Mouse (Mus musculus): ENCODE data around the gene Apobec2. TPM values are rescaled to one million over a fixed set of nuclear protein-coding genes. Genes with fewer than 3 reads are reported as not detected.

Gene Apobec2
- total RNA-seq, 2 experiments from 2014 or later: 1.3 to 1.9 TPM

GRCm38 (mm10) chr17:48437421-48437911 is 4.7 kb upstream of the Apobec2 start:
- DNase-seq: no peak

DNA sequence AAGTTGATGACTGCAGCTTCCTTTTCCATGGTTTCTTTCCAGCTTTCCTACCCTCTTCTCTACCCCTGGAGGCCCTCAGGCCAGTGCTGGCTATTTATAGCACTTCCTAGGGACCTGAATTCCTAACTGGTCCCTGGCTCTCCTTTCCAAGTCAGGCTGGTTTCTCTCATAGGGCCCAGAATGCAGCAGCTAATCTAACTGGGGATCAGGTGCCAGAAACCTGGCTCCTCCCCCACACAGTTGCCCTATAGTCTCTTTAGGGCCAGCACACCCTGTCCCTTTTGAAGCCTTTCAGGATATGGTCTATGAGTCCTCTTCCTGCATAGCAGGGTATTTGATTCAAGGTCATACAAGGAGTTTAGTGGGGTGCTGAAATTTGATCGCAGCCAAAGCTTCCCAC is 3.8 kb upstream of the Apobec2 start:
- no peak for DNase-seq

- DNase-seq: no peak
Measured at GRCm38 (mm10) chr17:48434479-48434878, 1.7 kb upstream of the Apobec2 start.

DNA sequence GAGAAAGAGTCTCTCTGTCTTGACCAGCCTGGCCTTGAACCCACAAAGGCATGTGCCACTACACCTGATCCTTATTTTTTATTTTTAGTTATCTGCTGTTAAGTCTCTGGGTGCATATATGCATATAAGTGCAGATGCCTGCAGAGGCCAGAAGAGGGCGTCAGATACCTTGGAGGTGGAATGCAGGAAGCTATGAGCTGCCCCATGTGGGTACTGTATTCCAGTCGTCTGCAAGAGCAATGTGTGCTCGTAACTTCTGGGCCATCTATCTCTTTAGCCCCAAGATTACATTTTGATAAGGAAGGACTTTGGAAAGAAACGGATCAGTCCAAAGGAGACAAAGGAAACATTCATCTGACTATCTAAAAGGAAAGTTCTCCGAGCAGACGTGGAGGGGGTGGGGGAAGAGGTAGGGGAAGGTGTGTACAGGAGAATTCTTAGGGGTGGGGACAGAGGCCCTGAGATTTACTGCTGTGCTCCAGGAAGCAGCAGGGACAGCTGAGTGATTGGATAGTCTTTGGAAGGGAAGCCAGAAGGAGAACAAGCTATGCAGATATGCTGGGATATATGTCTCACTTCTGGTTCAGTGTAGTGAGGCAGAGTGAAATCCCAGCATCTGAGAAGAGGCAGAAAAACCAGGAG is 1.1 kb upstream of the Apobec2 start:
- DNase-seq: no peak

DNA sequence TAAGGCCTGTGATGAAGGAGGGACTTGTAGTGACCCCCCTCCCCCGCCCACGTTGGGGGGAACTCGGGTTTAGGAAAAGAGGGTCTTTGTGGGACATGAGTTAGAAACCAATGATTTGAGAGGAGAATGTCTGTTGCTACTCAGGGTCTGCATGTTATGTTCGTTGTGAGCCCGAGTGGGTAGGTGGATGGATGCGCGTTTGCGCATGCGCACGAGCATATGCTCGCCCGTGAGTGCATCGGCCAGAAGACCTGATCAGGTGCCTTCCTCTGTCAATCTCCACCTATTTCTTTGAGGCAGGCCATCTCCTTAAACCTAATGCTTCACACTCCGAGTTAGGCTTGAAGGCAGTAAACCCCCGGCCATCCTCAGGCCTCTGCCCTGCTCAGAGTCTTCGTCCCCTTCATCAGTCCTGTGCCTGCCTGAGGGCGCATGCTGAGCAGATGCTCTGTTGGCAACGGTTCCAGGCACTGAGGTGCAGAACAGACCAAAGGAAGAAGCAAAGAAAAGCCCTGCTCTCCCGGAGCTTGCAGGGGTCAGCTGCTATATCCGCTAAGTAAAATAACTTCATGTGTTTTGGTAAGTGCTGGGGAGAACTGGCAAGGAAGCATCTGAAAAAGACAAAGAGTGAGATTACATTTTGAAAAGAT is 401 bp upstream of the Apobec2 start:
- DNase-seq: no peak

GRCm38 (mm10) chr17:48431054-48431453 is 1.7 kb downstream of the Apobec2 start:
- no peak for DNase-seq

DNA sequence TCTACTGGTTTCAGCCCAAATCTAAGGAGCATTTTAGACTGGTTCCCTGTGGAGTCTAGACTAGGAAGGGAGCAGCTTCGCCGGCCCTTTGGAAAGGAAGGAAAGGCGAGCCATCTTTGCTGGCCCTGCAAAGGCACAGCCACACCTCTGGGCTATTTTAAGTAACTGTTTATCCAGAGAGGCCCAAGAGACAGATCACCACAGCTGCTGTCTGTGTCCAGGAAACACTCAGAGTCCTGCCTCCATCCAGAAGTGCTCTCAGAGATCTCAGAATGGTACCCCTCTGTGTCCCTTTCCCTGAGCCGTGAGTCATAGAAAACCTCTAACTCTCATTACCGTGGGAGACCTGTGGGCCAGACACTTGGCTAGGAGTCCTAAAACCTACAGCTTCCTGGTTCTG is 2.3 kb downstream of the Apobec2 start:
- no peak for DNase-seq

DNA sequence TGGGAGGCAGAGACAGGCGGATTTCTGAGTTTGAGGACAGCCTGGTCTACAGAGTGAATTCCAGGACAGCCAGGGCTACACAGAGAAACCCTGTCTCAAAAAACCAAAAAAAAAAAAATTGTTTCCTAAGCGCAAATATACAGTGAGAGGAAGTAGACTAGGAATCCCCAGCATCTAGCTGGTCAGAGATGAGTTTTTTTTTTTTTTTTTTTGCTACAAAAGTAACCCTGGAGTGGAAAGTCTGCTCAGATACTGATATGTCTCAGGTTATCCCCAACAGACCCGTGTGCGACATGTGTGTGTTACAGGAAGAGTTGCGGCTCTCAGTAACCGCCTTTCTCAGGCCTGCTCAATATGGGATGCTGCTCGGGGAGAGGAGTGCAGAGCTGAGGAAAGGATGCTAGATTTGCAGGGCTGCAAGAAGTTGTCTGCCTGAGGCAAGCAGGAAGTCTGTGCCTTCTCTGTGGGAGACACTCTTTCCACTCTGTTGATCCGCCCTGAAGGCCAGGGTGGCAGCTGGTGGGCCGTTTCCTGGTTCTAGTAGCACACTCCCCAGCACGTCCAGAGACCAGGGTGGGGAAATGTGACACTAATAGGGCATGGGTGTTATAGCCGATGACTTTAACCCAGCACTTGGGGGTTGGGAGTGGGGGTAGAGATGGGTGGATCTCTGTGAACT is 4.7 kb downstream of the Apobec2 start:
- no peak for DNase-seq

- DNase-seq: no peak
Measured at GRCm38 (mm10) chr17:48426991-48427750, 5.6 kb downstream of the Apobec2 start.

DNA sequence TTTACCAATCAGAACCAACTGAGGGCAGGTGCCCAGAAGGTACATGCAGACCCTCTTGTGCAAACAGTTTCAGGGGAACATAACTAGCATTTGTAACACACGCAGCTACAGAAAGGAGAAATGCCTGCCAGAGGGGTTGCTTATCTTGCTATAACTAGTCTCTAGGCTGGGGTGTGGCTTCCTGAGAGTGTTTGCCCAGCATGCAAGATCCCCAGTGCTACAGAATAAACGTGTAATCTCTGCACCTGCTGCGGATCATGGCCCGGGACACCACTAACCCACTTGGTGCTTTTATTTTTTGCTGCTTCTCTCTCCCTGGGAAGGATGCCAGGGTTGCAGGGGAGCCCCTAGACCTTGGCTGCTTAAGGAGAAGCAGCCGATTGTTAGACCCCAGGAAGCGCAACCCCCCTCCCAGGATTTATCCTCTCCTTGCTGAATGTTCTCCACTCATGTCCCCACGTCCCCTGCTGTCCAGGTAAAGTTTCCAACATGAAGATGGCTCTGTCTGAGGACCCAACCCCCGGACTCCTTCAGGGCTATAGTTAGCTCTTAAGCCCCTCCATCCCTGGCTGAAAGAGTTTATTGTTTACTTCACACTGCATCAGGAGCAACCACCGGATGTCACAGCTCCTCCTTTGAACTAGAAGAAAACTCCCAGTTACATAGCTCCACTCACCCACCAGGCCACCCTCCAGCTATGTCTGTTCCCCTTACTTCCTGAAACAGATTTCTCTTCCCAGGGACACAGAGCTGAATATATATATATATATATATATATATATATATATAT is 6.7 kb downstream of the Apobec2 start:
- DNase-seq: no peak

DNA sequence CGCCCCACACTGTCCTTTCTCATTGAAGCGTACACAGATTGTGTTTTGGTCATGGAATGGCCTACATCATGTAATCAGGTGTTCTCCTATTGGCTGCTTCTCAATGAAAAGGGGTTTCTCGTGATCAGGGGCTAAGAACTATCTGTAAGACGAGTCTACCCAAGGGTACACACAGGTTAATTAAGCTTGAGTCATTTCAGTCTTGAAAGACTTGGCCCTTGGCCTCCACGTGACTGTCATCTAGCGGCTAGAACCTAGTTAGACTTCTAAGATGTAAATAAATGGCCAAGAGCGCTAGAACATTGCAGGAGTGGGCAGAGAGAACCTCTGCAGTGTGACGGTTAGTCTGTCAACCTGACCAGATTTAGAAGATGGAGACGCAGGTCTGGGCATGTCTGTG is 8.5 kb downstream of the Apobec2 start:
- no peak for DNase-seq

DNA sequence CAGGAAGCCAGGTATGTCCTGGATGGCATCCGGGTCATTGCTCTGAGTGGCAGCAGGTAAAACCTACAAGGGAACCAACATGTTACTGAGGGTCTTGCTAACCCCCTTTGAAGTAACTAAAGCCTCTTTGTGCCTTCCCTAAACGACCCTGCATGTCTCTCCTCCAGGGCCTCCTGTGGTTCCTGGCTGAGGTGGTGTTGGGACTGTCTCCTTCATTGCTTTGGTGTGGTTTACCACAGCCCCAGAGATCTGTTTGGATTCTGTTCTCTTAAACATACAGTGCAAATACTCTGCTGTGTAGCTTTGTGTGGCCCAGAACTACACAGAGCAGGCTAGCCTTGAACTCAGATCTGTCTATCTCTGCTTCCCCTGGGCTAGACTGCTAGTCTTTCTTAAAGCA is 13.2 kb downstream of the Apobec2 start:
- DNase-seq: no peak

DNA sequence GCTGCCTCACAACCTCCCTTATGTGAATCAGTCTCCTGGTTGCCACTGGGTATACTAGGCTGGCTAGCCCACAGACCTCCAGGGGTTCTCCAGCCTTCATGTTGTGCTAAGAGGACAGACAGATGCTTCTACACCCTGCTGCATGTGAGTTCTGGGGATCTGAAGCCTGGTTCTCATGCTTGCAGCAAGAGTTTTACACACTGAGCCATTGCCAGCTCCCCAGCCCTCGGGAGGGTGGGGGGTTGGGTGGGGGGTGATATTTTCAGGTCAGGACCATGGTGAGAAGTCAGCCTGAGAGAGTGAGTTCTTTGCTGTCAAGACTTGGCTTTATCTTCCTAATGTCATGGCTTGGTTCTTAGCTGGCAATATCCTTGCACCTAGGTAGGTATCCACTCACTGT is 13.9 kb downstream of the Apobec2 start:
- no peak for DNase-seq

DNA sequence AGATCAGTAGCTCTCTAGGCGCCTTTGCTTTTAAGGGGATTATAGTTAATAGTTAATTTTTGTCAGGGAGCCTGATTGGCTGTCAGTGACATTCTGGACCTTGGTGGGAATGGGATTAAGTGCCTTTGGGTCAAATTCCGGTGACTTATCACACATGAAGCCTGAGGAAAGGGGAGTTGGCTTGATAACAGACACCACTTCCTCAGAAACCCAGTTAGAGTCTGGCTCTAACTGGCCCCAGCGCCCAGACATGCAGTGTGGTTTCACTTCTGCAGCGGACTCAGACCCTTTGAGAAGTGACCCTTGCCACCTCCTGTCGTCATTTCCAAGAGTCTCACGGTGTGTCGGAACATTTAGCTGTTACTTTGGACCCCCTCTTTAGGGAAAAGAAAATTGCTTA is 14.6 kb downstream of the Apobec2 start:
- DNase-seq: no peak

- DNase-seq: no peak
Measured at GRCm38 (mm10) chr17:48417521-48417920, 15.2 kb downstream of the Apobec2 start.

- peak; percentile 40 to 65 for DNase-seq
Measured at GRCm38 (mm10) chr17:48416425-48417195, 16.1 kb downstream of the Apobec2 start.

- DNase-seq: no peak
Measured at GRCm38 (mm10) chr17:48416011-48416410, 16.7 kb downstream of the Apobec2 start.

GRCm38 (mm10) chr17:48411241-48411640 is 21.5 kb downstream of the Apobec2 start:
- no peak for DNase-seq

- no peak for DNase-seq
Measured at GRCm38 (mm10) chr17:48410299-48410785, 22.4 kb downstream of the Apobec2 start.

DNA sequence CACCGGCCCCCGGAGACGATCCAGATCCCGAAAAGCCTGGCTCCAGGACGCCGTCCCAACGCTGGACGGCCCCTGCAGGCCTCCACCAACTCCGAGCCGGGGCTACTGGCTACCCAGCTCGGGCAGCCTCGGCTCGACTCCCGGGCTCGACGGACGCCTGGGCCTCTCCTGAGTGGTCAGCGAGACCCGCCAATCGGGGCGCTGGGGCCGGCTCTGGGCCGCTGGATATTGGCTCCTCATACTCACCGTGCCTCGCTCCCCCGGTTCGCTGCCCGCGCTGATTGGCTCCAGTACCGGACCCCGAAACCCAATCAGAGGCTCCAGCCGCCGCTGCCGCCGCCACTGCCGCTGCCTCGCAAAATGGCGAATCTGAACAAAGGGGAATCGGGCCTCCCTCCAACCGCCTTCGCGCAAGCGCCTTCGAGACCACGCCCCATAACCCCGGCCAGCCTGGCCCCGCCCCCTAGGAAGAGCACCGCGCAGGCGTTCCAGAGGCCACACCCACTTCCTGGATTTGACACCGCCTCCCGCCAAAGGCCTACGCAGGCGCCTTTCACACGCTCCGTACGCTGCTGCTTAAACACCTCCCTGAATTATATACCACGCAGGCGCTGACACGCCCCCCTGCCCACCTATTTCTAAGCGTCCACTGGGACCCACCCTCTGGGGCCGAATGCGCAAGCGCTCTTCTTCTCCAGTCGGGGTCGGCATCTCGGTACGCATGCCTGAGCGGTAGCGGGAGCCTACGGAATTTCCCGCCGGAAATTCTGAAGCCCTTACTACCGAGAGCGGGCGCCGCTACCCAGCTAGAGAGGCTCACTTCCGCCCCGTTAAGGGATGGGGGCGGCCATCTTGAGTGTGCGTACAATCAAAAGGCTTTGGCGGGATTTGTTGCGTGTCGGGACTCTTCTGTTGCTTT is 23.1 kb downstream of the Apobec2 start, which contains the start of the genes Nfya and Oard1:
Nfya (minus strand) TSS at position 527 of the 919 bp plus-strand sequence.
Oard1 (plus strand) TSS at position 635 of the 919 bp plus-strand sequence.
- DNase-seq: peak; percentile 99 to 100
